Mouse (Mus musculus) MEL (cell line): ENCODE results near the gene Usp17lc. TPM values are rescaled to one million over a fixed set of nuclear protein-coding genes. Genes with fewer than 3 reads are reported as not detected.
"Not testable (repeated sequence)": the region's sequence is repeated elsewhere in the genome, so short reads cannot be mapped to it uniquely, and the experiment has no call there.

ENCODE experiments used
- DNase-seq: peaks from one replicate; pipeline ENCODE4 v3.0.0; 2011; ENCODE audit warnings: low read depth, low spot score
- H3K27ac ChIP-seq: 2 replicates; pipeline ENCODE4 v1.5.1; 2012; ENCODE audit warnings: low read depth, mild to moderate bottlenecking, control low read depth, low read length, moderate library complexity; ENCODE audit not compliant: control insufficient read depth
- H3K27me3 ChIP-seq, 2 experiments: fragments of 150-350 bp in 1 of 2; sonication (generic) in 1 of 2; 2 replicates each; pipeline ENCODE4 v1.6.1; 2012; ENCODE audit warnings: low read length in 2 of 2, mild to moderate bottlenecking in 2 of 2, improper control_type of control experiment in 1 of 2, moderate library complexity in 1 of 2; ENCODE audit not compliant: insufficient read depth in 2 of 2, control insufficient read depth in 1 of 2
- H3K36me3 ChIP-seq, 2 experiments: 2 replicates each; pipeline ENCODE4 v1.6.1; 2012 to 2014; ENCODE audit warnings: low read length in 2 of 2, improper control_type of control experiment in 1 of 2, inconsistent platforms in 1 of 2, mild to moderate bottlenecking in 1 of 2; ENCODE audit not compliant: insufficient read depth in 2 of 2, control insufficient read depth in 1 of 2
- H3K4me1 ChIP-seq, 2 experiments: fragments of 150-350 bp in 1 of 2; sonication (generic) in 1 of 2; 2 replicates each; pipeline ENCODE4 v1.6.1; 2012; ENCODE audit warnings: low read length in 2 of 2, improper control_type of control experiment in 1 of 2, mild to moderate bottlenecking in 1 of 2; ENCODE audit not compliant: insufficient read depth in 2 of 2, control insufficient read depth in 1 of 2
- H3K4me3 ChIP-seq, 2 experiments: fragments of 150-350 bp in 1 of 2; sonication (generic) in 1 of 2; 2 replicates each; pipeline ENCODE4 v1.5.1; 2012; ENCODE audit warnings: low read depth in 2 of 2, low read length in 2 of 2, mild to moderate bottlenecking in 2 of 2, moderate library complexity in 2 of 2, control low read depth in 1 of 2, improper control_type of control experiment in 1 of 2; ENCODE audit not compliant: control insufficient read depth in 1 of 2, insufficient read depth in 1 of 2
- H3K79me2 ChIP-seq: 2 replicates; pipeline ENCODE4 v1.6.1; 2012; ENCODE audit warnings: mild to moderate bottlenecking, low read length, moderate library complexity; ENCODE audit not compliant: control insufficient read depth, poor library complexity, insufficient read depth
- H3K9ac ChIP-seq: 2 replicates; pipeline ENCODE4 v1.6.1; 2012; ENCODE audit warnings: low read depth, mild to moderate bottlenecking, control low read depth, low read length, moderate library complexity; ENCODE audit not compliant: control insufficient read depth, poor library complexity, severe bottlenecking
- H3K9me3 ChIP-seq: fragments of 150-350 bp; sonication (generic); replicated peaks from 2 replicates; pipeline ENCODE4 v1.6.1; 2012; ENCODE audit warnings: mild to moderate bottlenecking, low read length, improper control_type of control experiment, moderate library complexity; ENCODE audit not compliant: insufficient read depth
- BHLHE40 ChIP-seq: IDR thresholded peaks from 2 replicates; pipeline ENCODE4 v1.6.1; 2012; ENCODE audit warnings: low read depth, mild to moderate bottlenecking, inconsistent platforms, low read length, improper control_type of control experiment, borderline replicate concordance
- CHD1 ChIP-seq: IDR thresholded peaks from 2 replicates; pipeline ENCODE4 v1.6.1; 2012; ENCODE audit warnings: low read depth, mild to moderate bottlenecking, inconsistent platforms, low read length, improper control_type of control experiment
- E2F4 ChIP-seq: IDR thresholded peaks from 2 replicates; pipeline ENCODE4 v1.6.1; 2011; ENCODE audit warnings: low read depth, low read length, improper control_type of control experiment, borderline replicate concordance
- GABPA ChIP-seq: IDR thresholded peaks from 2 replicates; pipeline ENCODE4 v1.6.1; 2012; ENCODE audit warnings: low read depth, mild to moderate bottlenecking, inconsistent platforms, low read length, improper control_type of control experiment, moderate library complexity
- JUND ChIP-seq: IDR thresholded peaks from 2 replicates; pipeline ENCODE4 v1.6.1; 2011; ENCODE audit warnings: low read depth, mild to moderate bottlenecking, improper control_type of control experiment, low read length
- KAT2A ChIP-seq: conservative IDR thresholded peaks from 2 replicates; pipeline ENCODE4 v1.6.1; 2012; ENCODE audit warnings: low read depth, low read length, improper control_type of control experiment, inconsistent platforms
- MAX ChIP-seq: IDR thresholded peaks from 2 replicates; pipeline ENCODE4 v1.6.1; 2011; ENCODE audit warnings: low read length, improper control_type of control experiment
- MEF2A ChIP-seq: IDR thresholded peaks from 2 replicates; pipeline ENCODE4 v1.6.1; 2014; ENCODE audit warnings: low read depth, mild to moderate bottlenecking, inconsistent platforms, low read length, improper control_type of control experiment; ENCODE audit not compliant: poor library complexity, insufficient replicate concordance, severe bottlenecking; ENCODE audit errors: extremely low read depth
- MYB ChIP-seq: IDR thresholded peaks from 2 replicates; pipeline ENCODE4 v1.6.1; 2011; ENCODE audit warnings: mild to moderate bottlenecking, low read depth, low read length, improper control_type of control experiment
- MYC ChIP-seq: IDR thresholded peaks from 2 replicates; pipeline ENCODE4 v1.6.1; 2011; ENCODE audit warnings: low read depth, mild to moderate bottlenecking, low read length, improper control_type of control experiment, moderate library complexity
- NELFE ChIP-seq: IDR thresholded peaks from 2 replicates; pipeline ENCODE4 v1.6.1; 2011; ENCODE audit warnings: low read depth, low read length, improper control_type of control experiment
- NRF1 ChIP-seq: IDR thresholded peaks from 2 replicates; pipeline ENCODE4 v1.6.1; 2014; ENCODE audit warnings: low read depth, mild to moderate bottlenecking, inconsistent platforms, low read length, improper control_type of control experiment, moderate library complexity; ENCODE audit not compliant: poor library complexity, insufficient read depth, severe bottlenecking
- POLR2AphosphoS5 ChIP-seq: IDR thresholded peaks from 2 replicates; pipeline ENCODE4 v1.6.1; 2012; ENCODE audit warnings: low read depth, borderline replicate concordance, mild to moderate bottlenecking, inconsistent platforms, low read length, moderate library complexity, mixed read lengths
- RCOR1 ChIP-seq: IDR thresholded peaks from 2 replicates; pipeline ENCODE4 v1.6.1; 2012; ENCODE audit warnings: low read depth, mild to moderate bottlenecking, inconsistent platforms, low read length, improper control_type of control experiment
- SIN3A ChIP-seq: IDR thresholded peaks from 2 replicates; pipeline ENCODE4 v1.6.1; 2012; ENCODE audit warnings: low read length, improper control_type of control experiment, inconsistent platforms
- TAL1 ChIP-seq: IDR thresholded peaks from 2 replicates; pipeline ENCODE4 v1.6.1; 2012; ENCODE audit warnings: mild to moderate bottlenecking, inconsistent platforms, low read length, moderate library complexity, mixed read lengths
- TBP ChIP-seq: IDR thresholded peaks from 2 replicates; pipeline ENCODE4 v1.8.0; 2011; ENCODE audit warnings: low read depth, low read length, improper control_type of control experiment
- UBTF ChIP-seq: IDR thresholded peaks from 2 replicates; pipeline ENCODE4 v1.6.1; 2012; ENCODE audit warnings: low read depth, mild to moderate bottlenecking, inconsistent platforms, low read length, improper control_type of control experiment, moderate library complexity, borderline replicate concordance; ENCODE audit not compliant: insufficient read depth
- USF1 ChIP-seq: IDR thresholded peaks from 2 replicates; pipeline ENCODE4 v1.6.1; 2014; ENCODE audit warnings: low read depth, mild to moderate bottlenecking, inconsistent platforms, low read length, improper control_type of control experiment, moderate library complexity
- ZC3H11A ChIP-seq: IDR thresholded peaks from 2 replicates; pipeline ENCODE4 v1.6.1; 2012; ENCODE audit warnings: low read depth, mild to moderate bottlenecking, inconsistent platforms, low read length, improper control_type of control experiment
- ZMIZ1 ChIP-seq: IDR thresholded peaks from 2 replicates; pipeline ENCODE4 v1.6.1; 2012; ENCODE audit warnings: low read depth, mild to moderate bottlenecking, inconsistent platforms, low read length, improper control_type of control experiment, moderate library complexity
- polyA plus RNA-seq, 2 experiments: library from polyadenylated mRNA; stranded (reverse) in 1 of 2; unstranded in 1 of 2; fragments of >175 nt in 1 of 2; fragments of >200 nt in 1 of 2; gene quantifications; 2 replicates each; pipeline versions ENCODE4 v1.2.1 to v1.2.4; 2012; ENCODE audit warnings: low replicate concordance in 2 of 2, low read depth in 1 of 2; ENCODE audit not compliant: insufficient read length in 2 of 2, insufficient read depth in 1 of 2, missing spikeins in 1 of 2
- total RNA-seq: library from RNA; depleted of rRNA; stranded (reverse); fragments of 300-350 nt; gene quantifications from 2 replicates; pipeline ENCODE4 v1.2.3, GENCODE M21; 2012

Gene Usp17lc
- total and polyA plus RNA-seq, 3 experiments, result not detected

GRCm38 (mm10) chr7:103398981-103399380, 15.9 kb upstream of the Usp17lc start:
- Histone ChIP-seq H3K4me1 (no peaks in the 10 kb centered on the region), H3K79me2 (no peaks in the 10 kb centered on the region), H3K27me3 (no peaks in the 10 kb centered on the region), H3K4me3 (no peak overlapping the region), H3K27ac (no peak overlapping the region), H3K36me3 (no peaks in the 10 kb centered on the region), H3K9ac (no peak overlapping the region), H3K9me3 (no peaks in the 10 kb centered on the region)
- DNase-seq, result no peak
- TF ChIP-seq MEF2A (no peak), GABPA (no peak), BHLHE40 (no peak), RCOR1 (no peak), TAL1 (no peak), TBP (no peak), MYC (no peak), MYB (no peak), MAX (no peak), NRF1 (no peak), NELFE (no peak), UBTF (no peak), KAT2A (no peak), SIN3A (no peak), ZC3H11A (no peak)

DNA sequence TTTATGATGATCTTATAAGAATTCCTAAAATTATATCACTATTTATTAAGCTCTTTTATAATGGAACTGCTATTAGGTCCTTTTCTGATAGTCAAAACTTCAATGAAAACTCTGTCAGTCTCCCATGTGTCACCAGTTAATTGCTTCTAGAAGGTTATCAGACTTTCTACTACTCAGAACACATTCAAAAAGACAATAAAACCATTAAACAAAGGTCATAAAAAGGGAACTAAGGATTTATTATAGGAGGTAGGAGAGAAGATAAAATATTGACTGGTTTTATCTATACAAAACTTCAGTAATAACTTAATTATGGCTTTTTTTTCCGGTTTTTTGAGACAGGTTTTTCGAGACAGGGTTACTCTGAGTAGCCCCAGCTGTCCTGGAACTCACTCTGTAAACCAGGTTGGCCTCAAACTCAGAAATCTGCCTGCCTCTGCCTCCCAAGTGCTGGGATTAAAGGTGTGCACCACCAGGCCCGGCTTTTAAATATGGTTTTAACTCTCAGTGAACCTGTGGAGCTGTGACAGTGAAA, 8.3 kb upstream of the Usp17lc start:
- not testable (repeated sequence) for H3K9ac ChIP-seq, H3K27ac ChIP-seq, H3K9me3 ChIP-seq, H3K4me3 ChIP-seq, H3K79me2 ChIP-seq, H3K4me1 ChIP-seq, DNase-seq, H3K27me3 ChIP-seq, H3K36me3 ChIP-seq

DNA sequence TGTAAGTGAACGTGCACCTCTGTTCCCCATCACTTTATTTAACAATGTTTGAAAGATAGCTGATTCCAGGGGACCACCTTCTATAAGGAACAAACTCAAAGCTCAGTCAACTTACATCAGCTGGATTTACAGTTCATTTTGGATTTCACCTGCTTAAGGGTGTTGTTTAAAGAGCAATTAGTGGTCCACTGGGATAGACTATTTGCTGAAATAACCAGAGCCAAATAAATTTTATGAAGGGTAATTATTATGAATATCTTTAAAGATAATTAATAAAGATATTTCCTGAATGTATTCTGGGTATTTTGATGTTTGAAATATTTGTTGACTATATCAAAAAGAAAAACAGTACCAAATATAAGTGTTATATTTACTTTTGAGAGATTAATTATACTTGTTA, 30.5 kb downstream of the Usp17lc start, which contains the start of gene Olfr605:
Gene Olfr605 (minus strand): TSS at position 101 of the 400 bp plus-strand sequence.
- H3K27me3 ChIP-seq, result no peaks in the 10 kb centered on the region
- no peaks in the 10 kb centered on the region for H3K9me3 ChIP-seq
- H3K36me3 ChIP-seq, result no peaks in the 10 kb centered on the region
- DNase-seq, result no peak
- H3K4me3 ChIP-seq, result no peak within 1 kb of the TSS
- no peaks in the 10 kb centered on the region for H3K79me2 ChIP-seq
- H3K4me1 ChIP-seq, result no peaks in the 10 kb centered on the region
- no peak within 1 kb of the TSS for H3K9ac ChIP-seq
- TF ChIP-seq BHLHE40 (no peak), ZMIZ1 (no peak), JUND (no peak), USF1 (no peak), SIN3A (no peak), NELFE (no peak), E2F4 (no peak), CHD1 (no peak), POLR2AphosphoS5 (no peak)
- no peak within 1 kb of the TSS for H3K27ac ChIP-seq
